Mouse (Mus musculus): ENCODE data around the gene Dyrk3. TPM values are rescaled to one million over a fixed set of nuclear protein-coding genes. Genes with fewer than 3 reads are reported as not detected.

The Dyrk3 gene
- polyA plus RNA-seq, 1 experiment: 13.4 TPM

- H3K4me3 ChIP-seq (replicated peaks; ENCODE audit: control insufficient read depth, low read depth, low read length): peak overlapping the region; percentile 99
- peaks cover 11% of the 10 kb centered on the region for H3K4me1 ChIP-seq (ENCODE audit: control insufficient read depth, insufficient read depth, low read length)
- under 1% methylated on average over 98 of the region's 98 CpGs for WGBS
- TF ChIP-seq POLR2A (IDR thresholded peaks at IDR 0.05; ENCODE audit: borderline replicate concordance, control insufficient read depth, low read depth, low read length) (peak; percentile 57; the same call in 1 of the 2 replicates), CTCF (IDR thresholded peaks at IDR 0.05; ENCODE audit: control insufficient read depth, insufficient read depth, low read length) (no peak)
- peak overlapping the region; percentile 97 for H3K27ac ChIP-seq (ENCODE audit: control insufficient read depth, insufficient read depth, low read depth, low read length, poor library complexity)
Observed at GRCm38 (mm10) chr1:131096803-131097699, 41.1 kb downstream of the Dyrk3 start.

GRCm38 (mm10) chr1:131096132-131096695 lies 41.9 kb downstream of the Dyrk3 start:
- Histone ChIP-seq H3K4me1 (ENCODE audit: control insufficient read depth, insufficient read depth, low read length) (peaks cover 16% of the 10 kb centered on the region), H3K27ac (ENCODE audit: control insufficient read depth, insufficient read depth, low read depth, low read length, poor library complexity) (peak overlapping the region; percentile 97), H3K4me3 (replicated peaks; ENCODE audit: control insufficient read depth, low read depth, low read length) (peak overlapping the region; percentile 99)
- whole genome bisulfite sequencing: 1% methylated on average over 9 of the region's 9 CpGs
- TF ChIP-seq CTCF (IDR thresholded peaks at IDR 0.05; ENCODE audit: control insufficient read depth, insufficient read depth, low read length) (no peak), POLR2A (IDR thresholded peaks at IDR 0.05; ENCODE audit: borderline replicate concordance, control insufficient read depth, low read depth, low read length) (no peak)

GRCm38 (mm10) chr1:131095574-131095973 lies 42.6 kb downstream of the Dyrk3 start:
- no peak for TF ChIP-seq POLR2A (IDR thresholded peaks at IDR 0.05; ENCODE audit: borderline replicate concordance, control insufficient read depth, low read depth, low read length)
- TF ChIP-seq CTCF (IDR thresholded peaks at IDR 0.05; ENCODE audit: control insufficient read depth, insufficient read depth, low read length): no peak
- H3K4me3 ChIP-seq (replicated peaks; ENCODE audit: control insufficient read depth, low read depth, low read length): peak overlapping the region; percentile 55
- H3K4me1 ChIP-seq (ENCODE audit: control insufficient read depth, insufficient read depth, low read length): peaks cover 21% of the 10 kb centered on the region
- 6% methylated on average over 8 of the region's 8 CpGs for WGBS
- peak overlapping the region; percentile 39; the same call in 1 of the 2 replicates for H3K27ac ChIP-seq (ENCODE audit: control insufficient read depth, insufficient read depth, low read depth, low read length, poor library complexity)

DNA sequence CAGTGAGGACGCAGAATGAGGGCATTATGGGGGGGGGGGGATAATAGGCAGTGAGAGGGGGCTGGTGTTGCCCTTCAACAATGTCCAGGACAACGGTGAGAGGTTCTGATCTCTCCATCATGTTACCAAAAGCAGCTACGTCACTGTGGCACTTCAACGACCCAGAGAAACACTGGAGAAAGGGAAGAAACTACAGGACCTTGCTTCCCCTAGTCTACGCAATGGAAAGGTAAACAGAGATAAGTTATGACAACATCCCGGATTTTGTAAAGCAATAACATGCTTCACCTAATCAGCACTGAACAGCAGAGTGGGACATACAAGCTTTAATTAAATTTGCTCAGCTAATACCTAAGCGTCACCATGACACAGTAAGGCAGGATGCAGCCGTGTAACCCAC lies 44.3 kb downstream of the Dyrk3 start:
- WGBS: 65% methylated on average over 8 of the region's 8 CpGs
- no peak for TF ChIP-seq POLR2A (IDR thresholded peaks at IDR 0.05; ENCODE audit: borderline replicate concordance, control insufficient read depth, low read depth, low read length)
- TF ChIP-seq CTCF (IDR thresholded peaks at IDR 0.05; ENCODE audit: control insufficient read depth, insufficient read depth, low read length): no peak
- no peak overlapping the region for H3K27ac ChIP-seq (ENCODE audit: control insufficient read depth, insufficient read depth, low read depth, low read length, poor library complexity)
- H3K4me3 ChIP-seq (replicated peaks; ENCODE audit: control insufficient read depth, low read depth, low read length): no peak overlapping the region
- H3K4me1 ChIP-seq (ENCODE audit: control insufficient read depth, insufficient read depth, low read length): peaks cover 29% of the 10 kb centered on the region

GRCm38 (mm10) chr1:131092846-131093245 lies 45.3 kb downstream of the Dyrk3 start:
- no peak for TF ChIP-seq CTCF (IDR thresholded peaks at IDR 0.05; ENCODE audit: control insufficient read depth, insufficient read depth, low read length)
- no peak for TF ChIP-seq POLR2A (IDR thresholded peaks at IDR 0.05; ENCODE audit: borderline replicate concordance, control insufficient read depth, low read depth, low read length)
- peak overlapping the region; percentile 36 for H3K27ac ChIP-seq (ENCODE audit: control insufficient read depth, insufficient read depth, low read depth, low read length, poor library complexity)
- H3K4me1 ChIP-seq (ENCODE audit: control insufficient read depth, insufficient read depth, low read length): peaks cover 32% of the 10 kb centered on the region
- 85% methylated on average over 3 of the region's 3 CpGs for WGBS
- H3K4me3 ChIP-seq (replicated peaks; ENCODE audit: control insufficient read depth, low read depth, low read length): no peak overlapping the region

- Histone ChIP-seq H3K27ac (ENCODE audit: control insufficient read depth, insufficient read depth, low read depth, low read length, poor library complexity) (peak overlapping the region; percentile 36; the same call in 1 of the 2 replicates), H3K4me1 (ENCODE audit: control insufficient read depth, insufficient read depth, low read length) (peaks cover 32% of the 10 kb centered on the region), H3K4me3 (replicated peaks; ENCODE audit: control insufficient read depth, low read depth, low read length) (no peak overlapping the region)
- TF ChIP-seq CTCF (IDR thresholded peaks at IDR 0.05; ENCODE audit: control insufficient read depth, insufficient read depth, low read length) (no peak), POLR2A (IDR thresholded peaks at IDR 0.05; ENCODE audit: borderline replicate concordance, control insufficient read depth, low read depth, low read length) (no peak)
- 40% methylated on average over 3 of the region's 3 CpGs for WGBS
Observed at GRCm38 (mm10) chr1:131092173-131092572, 46.0 kb downstream of the Dyrk3 start.

DNA sequence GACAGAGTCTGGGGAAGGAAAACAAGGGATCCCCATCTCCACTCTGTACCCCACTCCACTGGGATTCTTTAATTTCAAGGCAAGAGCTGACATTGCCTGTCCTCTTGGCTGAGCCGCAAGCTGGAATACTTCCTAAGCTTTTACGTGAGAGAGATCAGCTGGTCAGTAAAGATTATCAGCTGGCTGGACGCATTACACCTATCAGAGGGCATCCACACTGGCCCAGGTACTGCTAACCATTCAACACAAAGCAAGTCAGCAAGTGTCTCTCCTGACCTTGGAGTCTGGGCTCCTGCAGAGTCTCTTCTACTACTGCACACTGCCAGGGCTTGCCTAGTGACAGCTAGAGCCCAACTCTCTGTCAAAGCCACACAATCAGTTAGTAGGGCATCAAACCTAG lies 46.7 kb downstream of the Dyrk3 start:
- H3K4me3 ChIP-seq (replicated peaks; ENCODE audit: control insufficient read depth, low read depth, low read length): no peak overlapping the region
- H3K4me1 ChIP-seq (ENCODE audit: control insufficient read depth, insufficient read depth, low read length): peaks cover 32% of the 10 kb centered on the region
- WGBS: 85% methylated on average over 3 of the region's 3 CpGs
- no peak for TF ChIP-seq CTCF (IDR thresholded peaks at IDR 0.05; ENCODE audit: control insufficient read depth, insufficient read depth, low read length)
- TF ChIP-seq POLR2A (IDR thresholded peaks at IDR 0.05; ENCODE audit: borderline replicate concordance, control insufficient read depth, low read depth, low read length): no peak
- H3K27ac ChIP-seq (ENCODE audit: control insufficient read depth, insufficient read depth, low read depth, low read length, poor library complexity): no peak overlapping the region

GRCm38 (mm10) chr1:131090877-131091276 lies 47.3 kb downstream of the Dyrk3 start:
- TF ChIP-seq POLR2A (IDR thresholded peaks at IDR 0.05; ENCODE audit: borderline replicate concordance, control insufficient read depth, low read depth, low read length) (no peak), CTCF (IDR thresholded peaks at IDR 0.05; ENCODE audit: control insufficient read depth, insufficient read depth, low read length) (no peak)
- Histone ChIP-seq H3K4me1 (ENCODE audit: control insufficient read depth, insufficient read depth, low read length) (peaks cover 34% of the 10 kb centered on the region), H3K27ac (ENCODE audit: control insufficient read depth, insufficient read depth, low read depth, low read length, poor library complexity) (peak overlapping the region; percentile 72; the same call in 1 of the 2 replicates), H3K4me3 (replicated peaks; ENCODE audit: control insufficient read depth, low read depth, low read length) (no peak overlapping the region)
- WGBS: 59% methylated on average over 4 of the region's 4 CpGs
